Mouse (Mus musculus) heart, embryonic 11.5 days (tissue): Measurements from ENCODE around the gene Nek1. TPM values are rescaled to one million over a fixed set of nuclear protein-coding genes. Genes with fewer than 3 reads are reported as not detected.

ENCODE experiments used
- ATAC-seq: fragments of 200-750 bp; cut with Nextera tagmentation; replicated peaks from 2 replicates; pipeline ENCODE4 v1.8.0; 2017; ENCODE audit warnings: moderate library complexity; ENCODE audit not compliant: insufficient number of reproducible peaks, low FRiP score, low TSS enrichment
- H3K27ac ChIP-seq: fragments of 300-500 bp; sonication (generic); 2 replicates; pipeline ENCODE4 v1.5.1; 2014; ENCODE audit warnings: mild to moderate bottlenecking, low read depth, low read length
- H3K27me3 ChIP-seq: fragments of 300-500 bp; sonication (generic); 2 replicates; pipeline ENCODE4 v1.6.1; 2014; ENCODE audit warnings: mild to moderate bottlenecking, low read length, mixed read lengths; ENCODE audit not compliant: control insufficient read depth, insufficient read depth
- H3K36me3 ChIP-seq: fragments of 300-500 bp; sonication (generic); 2 replicates; pipeline ENCODE4 v1.6.1; 2014; ENCODE audit warnings: mild to moderate bottlenecking, low read length, moderate library complexity, mixed read lengths; ENCODE audit not compliant: control insufficient read depth, insufficient read depth
- H3K4me1 ChIP-seq: fragments of 300-500 bp; sonication (generic); 2 replicates; pipeline ENCODE4 v1.6.1; 2014; ENCODE audit warnings: low read length; ENCODE audit not compliant: control insufficient read depth, insufficient read depth
- H3K4me2 ChIP-seq: fragments of 300-500 bp; sonication (generic); 2 replicates; pipeline ENCODE4 v1.6.1; 2014; ENCODE audit warnings: mild to moderate bottlenecking, moderate library complexity
- H3K4me3 ChIP-seq: fragments of 300-500 bp; sonication (generic); 2 replicates; pipeline ENCODE4 v1.5.1; 2014; ENCODE audit warnings: low read depth, low read length
- H3K9ac ChIP-seq: fragments of 300-500 bp; sonication (generic); 2 replicates; pipeline ENCODE4 v1.6.1; 2014; ENCODE audit warnings: mild to moderate bottlenecking, low read depth, low read length, moderate library complexity
- H3K9me3 ChIP-seq: fragments of 300-500 bp; sonication (generic); replicated peaks from 2 replicates; pipeline ENCODE4 v1.6.1; 2016; ENCODE audit warnings: low read length; ENCODE audit not compliant: control insufficient read depth
- WGBS: fragments of 180-500 bp; shearing (Covaris S2); extraction: QIAGEN DNeasy Blood & Tissue Kit; methylation state at CpG from one replicate; pipeline ENCODE4 v1.1.7; 2014; ENCODE audit not compliant: insufficient replicate concordance; 5-methylcytosine and 5-hydroxymethylcytosine counted together
- polyA plus RNA-seq: library from polyadenylated mRNA; unstranded; fragments of >200 nt; fragmentation: Nextera tagmentation; extraction: Ambion mirVana; gene quantifications from 2 replicates; pipeline ENCODE4 v1.2.1, GENCODE M21; 2014

Nek1 gene
- polyA plus RNA-seq, 1 experiment from 2014 or later, result 16.4 TPM

- H3K4me1 ChIP-seq, result no peaks in the 10 kb centered on the region
- no peaks in the 10 kb centered on the region for H3K9me3 ChIP-seq
- no peaks in the 10 kb centered on the region for H3K27me3 ChIP-seq
- H3K4me3 ChIP-seq, result no peak overlapping the region
- H3K9ac ChIP-seq, result no peak overlapping the region
- no peak overlapping the region for H3K4me2 ChIP-seq
- H3K36me3 ChIP-seq, result 0 out of 2 replicates have a peak, but pooled peaks cover 2% of the 10 kb centered on the region
- no peak overlapping the region for H3K27ac ChIP-seq
- no peak for ATAC-seq
Measured at GRCm38 (mm10) chr8:61075059-61075458, 82.1 kb downstream of the Nek1 start.

DNA sequence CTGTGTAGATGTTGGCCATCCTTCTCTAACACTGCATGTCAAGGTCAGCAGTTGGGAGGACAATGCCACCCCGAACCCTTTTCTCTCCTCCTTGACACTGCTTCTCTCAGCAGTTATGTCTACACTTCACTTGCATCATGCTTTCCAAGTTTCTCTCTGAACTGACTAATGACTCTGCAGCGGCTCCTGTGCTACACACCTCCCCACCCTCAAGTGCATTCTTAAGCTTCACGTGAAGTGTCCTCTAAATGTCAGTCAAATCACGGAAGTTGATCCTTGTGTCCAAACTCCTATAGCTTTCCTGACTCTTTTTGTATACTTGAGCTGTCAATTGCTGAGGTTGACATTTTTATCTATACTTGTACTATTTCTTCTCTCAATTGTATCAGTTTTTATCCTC is 117.5 kb downstream of the Nek1 start:
- H3K9ac ChIP-seq, result no peak overlapping the region
- ATAC-seq, result no peak
- no peak overlapping the region for H3K27ac ChIP-seq
- H3K9me3 ChIP-seq, result no peaks in the 10 kb centered on the region
- H3K4me2 ChIP-seq, result no peak overlapping the region
- WGBS, result 81% methylated on average over 4 of the region's 4 CpGs
- no peaks in the 10 kb centered on the region for H3K4me1 ChIP-seq
- H3K36me3 ChIP-seq, result no peaks in the 10 kb centered on the region
- no peak overlapping the region for H3K4me3 ChIP-seq
- H3K27me3 ChIP-seq, result no peaks in the 10 kb centered on the region

GRCm38 (mm10) chr8:61111940-61112339 is 118.9 kb downstream of the Nek1 start:
- Histone ChIP-seq H3K27ac (no peak overlapping the region), H3K9ac (no peak overlapping the region), H3K4me1 (no peaks in the 10 kb centered on the region), H3K4me3 (no peak overlapping the region), H3K9me3 (no peaks in the 10 kb centered on the region), H3K36me3 (no peaks in the 10 kb centered on the region), H3K27me3 (no peaks in the 10 kb centered on the region), H3K4me2 (no peak overlapping the region)
- WGBS, result 86% methylated on average over 4 of the region's 4 CpGs
- no peak for ATAC-seq

- ATAC-seq, result no peak
- Histone ChIP-seq H3K36me3 (no peaks in the 10 kb centered on the region), H3K27ac (no peak overlapping the region), H3K4me3 (no peak overlapping the region), H3K9ac (no peak overlapping the region), H3K9me3 (no peaks in the 10 kb centered on the region), H3K4me2 (no peak overlapping the region), H3K27me3 (no peaks in the 10 kb centered on the region), H3K4me1 (no peaks in the 10 kb centered on the region)
- 96% methylated on average over 1 of the region's 1 CpGs for WGBS
Measured at GRCm38 (mm10) chr8:61121631-61122030, 128.6 kb downstream of the Nek1 start.

DNA sequence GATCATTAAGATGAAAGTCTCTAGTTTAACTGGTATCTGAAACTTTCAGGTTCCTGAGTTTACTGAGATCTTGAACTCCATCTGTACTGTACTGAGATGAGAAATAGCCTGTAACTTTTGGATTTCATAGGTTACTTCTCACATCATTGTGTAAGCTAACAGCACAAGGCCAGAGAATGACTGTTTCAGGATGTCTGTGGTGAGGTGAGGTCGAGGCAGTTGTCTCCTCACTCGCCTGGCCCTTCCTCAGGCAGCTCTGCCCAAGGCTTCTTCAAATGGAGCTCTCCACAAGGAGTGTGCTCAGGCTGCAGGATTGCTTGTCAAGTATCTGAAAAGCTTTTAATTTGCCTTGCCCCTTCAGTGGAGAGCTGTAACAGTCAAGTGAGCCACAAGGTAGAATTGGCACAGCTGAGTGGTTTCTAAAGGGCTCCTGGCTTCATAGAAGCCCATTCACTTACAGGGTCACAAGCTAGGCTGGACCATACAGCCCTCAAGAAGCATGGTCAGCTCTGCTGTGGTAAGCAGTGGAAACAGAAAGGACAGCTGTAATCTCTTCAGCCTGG is 134.4 kb downstream of the Nek1 start:
- no peak overlapping the region for H3K4me3 ChIP-seq
- ATAC-seq, result no peak
- no peak overlapping the region for H3K9ac ChIP-seq
- no peaks in the 10 kb centered on the region for H3K4me1 ChIP-seq
- no peak overlapping the region for H3K27ac ChIP-seq
- no peaks in the 10 kb centered on the region for H3K9me3 ChIP-seq
- H3K27me3 ChIP-seq, result no peaks in the 10 kb centered on the region
- no peak overlapping the region for H3K4me2 ChIP-seq
- no peaks in the 10 kb centered on the region for H3K36me3 ChIP-seq
- WGBS, result 65% methylated on average over 2 of the region's 2 CpGs

DNA sequence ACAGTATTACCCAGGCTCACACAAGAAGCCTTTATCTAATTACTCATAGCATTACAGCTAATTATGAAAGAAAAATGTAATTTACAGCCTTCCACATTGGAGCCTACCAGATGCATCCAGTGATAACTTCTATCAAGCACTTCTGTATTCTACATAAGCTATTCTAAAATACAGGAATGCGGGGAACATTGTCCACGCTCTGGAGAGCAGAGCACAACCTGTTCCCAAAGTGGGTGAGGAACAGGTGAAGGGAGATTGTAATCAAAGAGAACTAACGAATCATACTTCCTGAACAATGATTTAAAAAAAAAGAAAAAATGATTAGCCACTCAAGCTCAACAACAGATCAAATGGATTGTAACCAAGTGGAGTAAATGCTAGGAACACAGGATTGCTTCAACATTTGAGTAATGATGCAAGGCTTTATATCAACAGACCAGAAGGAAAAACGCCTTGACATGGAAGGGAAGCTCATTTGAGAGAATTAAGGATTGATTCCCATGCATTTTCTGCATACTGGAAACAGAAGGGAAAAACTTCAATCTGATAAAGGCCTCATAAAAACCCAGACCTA is 139.7 kb downstream of the Nek1 start:
- Histone ChIP-seq H3K27me3 (no peaks in the 10 kb centered on the region), H3K4me1 (no peaks in the 10 kb centered on the region), H3K9me3 (no peaks in the 10 kb centered on the region), H3K9ac (no peak overlapping the region), H3K4me3 (no peak overlapping the region), H3K4me2 (no peak overlapping the region), H3K27ac (no peak overlapping the region), H3K36me3 (no peaks in the 10 kb centered on the region)
- ATAC-seq, result no peak
- 80% methylated on average over 4 of the region's 4 CpGs for WGBS

GRCm38 (mm10) chr8:61141869-61142268 is 148.9 kb downstream of the Nek1 start:
- H3K27me3 ChIP-seq, result no peaks in the 10 kb centered on the region
- no peak overlapping the region for H3K4me3 ChIP-seq
- 76% methylated on average over 6 of the region's 6 CpGs for WGBS
- no peaks in the 10 kb centered on the region for H3K4me1 ChIP-seq
- H3K4me2 ChIP-seq, result no peak overlapping the region
- no peaks in the 10 kb centered on the region for H3K9me3 ChIP-seq
- no peak overlapping the region for H3K9ac ChIP-seq
- ATAC-seq, result no peak
- no peak overlapping the region for H3K27ac ChIP-seq
- H3K36me3 ChIP-seq, result no peaks in the 10 kb centered on the region

GRCm38 (mm10) chr8:61142302-61142701 is 149.3 kb downstream of the Nek1 start:
- Histone ChIP-seq H3K36me3 (no peaks in the 10 kb centered on the region), H3K4me3 (no peak overlapping the region), H3K9me3 (no peaks in the 10 kb centered on the region), H3K27ac (no peak overlapping the region), H3K4me2 (no peak overlapping the region), H3K27me3 (no peaks in the 10 kb centered on the region), H3K9ac (no peak overlapping the region), H3K4me1 (no peaks in the 10 kb centered on the region)
- no peak for ATAC-seq
- WGBS, result 53% methylated on average over 3 of the region's 3 CpGs

GRCm38 (mm10) chr8:61142845-61143244 is 149.8 kb downstream of the Nek1 start:
- no peak overlapping the region for H3K27ac ChIP-seq
- no peaks in the 10 kb centered on the region for H3K4me1 ChIP-seq
- no peak overlapping the region for H3K9ac ChIP-seq
- H3K9me3 ChIP-seq, result no peaks in the 10 kb centered on the region
- H3K27me3 ChIP-seq, result no peaks in the 10 kb centered on the region
- no peak overlapping the region for H3K4me2 ChIP-seq
- no peak overlapping the region for H3K4me3 ChIP-seq
- no peak for ATAC-seq
- no peaks in the 10 kb centered on the region for H3K36me3 ChIP-seq
